Mouse (Mus musculus) gastrocnemius, adult 8-10 months (tissue): ENCODE measurements around the gene Lancl3. TPM values are rescaled to one million over a fixed set of nuclear protein-coding genes. Genes with fewer than 3 reads are reported as not detected.

ENCODE experiments used
- DNase-seq, 2 experiments: peaks; one replicate each; pipeline ENCODE4 v3.0.0; 2022; ENCODE audit warnings: low spot score in 2 of 2
- total RNA-seq, 4 experiments: library from RNA; stranded (reverse); gene quantifications; 2 replicates each; pipeline ENCODE4 v1.2.4; 2022

The Lancl3 gene
- under 1 TPM; 0.08 to 0.51 (median 0.17) TPM for total RNA-seq

DNA sequence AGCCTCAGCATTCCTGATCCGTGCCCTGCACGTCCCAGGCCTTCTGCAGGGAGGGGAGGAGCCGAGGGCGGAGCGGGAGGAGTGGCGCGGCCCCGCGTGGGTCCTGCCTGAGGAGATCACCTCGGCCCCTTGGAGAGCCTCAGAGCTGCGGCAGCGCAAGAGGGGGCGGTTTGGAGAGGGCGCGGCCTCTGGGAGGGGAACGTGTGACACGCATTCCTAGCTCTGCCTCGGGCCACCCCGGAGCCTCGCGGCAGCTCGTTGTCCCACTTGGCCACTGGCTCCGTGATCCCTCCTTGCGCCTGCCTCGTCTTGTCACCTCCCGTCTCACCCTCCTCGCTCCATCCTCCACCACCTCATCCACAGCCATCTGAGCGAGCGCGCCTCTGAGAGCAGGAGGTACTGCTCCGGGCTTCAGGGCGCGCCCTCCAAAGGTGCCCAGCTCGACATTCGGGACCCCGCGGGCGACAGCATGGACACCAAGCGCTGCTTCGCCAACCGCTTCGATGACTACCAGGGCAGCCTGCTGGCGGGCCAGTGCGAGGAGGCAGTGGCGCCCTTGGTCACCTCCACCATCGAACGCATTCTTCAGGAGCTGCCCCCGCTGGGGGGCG lies at the start of gene Lancl3:
Lancl3 (plus strand) TSS at position 142 of the 611 bp plus-strand sequence.
- DNase-seq: no peak

DNA sequence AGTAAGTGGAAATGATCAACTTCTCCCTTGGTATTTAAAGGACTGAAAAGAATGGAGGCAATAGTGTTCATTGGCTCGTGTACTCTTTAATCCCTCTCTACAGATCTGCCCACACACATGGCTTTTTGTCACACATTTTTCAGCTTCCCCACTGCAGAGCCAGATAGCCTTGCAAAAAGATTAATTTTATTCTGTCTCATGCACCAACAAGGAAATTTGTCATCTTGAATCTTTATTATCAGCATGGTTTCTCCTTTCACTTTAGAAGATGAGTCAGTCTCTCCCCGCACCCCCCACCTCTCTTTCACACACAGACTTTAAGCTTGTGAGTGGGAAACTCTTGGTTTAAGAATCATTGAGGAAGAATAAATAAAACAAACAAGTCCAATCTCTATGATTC lies 20.7 kb upstream of the Lancl3 start:
- DNase-seq: no peak

DNA sequence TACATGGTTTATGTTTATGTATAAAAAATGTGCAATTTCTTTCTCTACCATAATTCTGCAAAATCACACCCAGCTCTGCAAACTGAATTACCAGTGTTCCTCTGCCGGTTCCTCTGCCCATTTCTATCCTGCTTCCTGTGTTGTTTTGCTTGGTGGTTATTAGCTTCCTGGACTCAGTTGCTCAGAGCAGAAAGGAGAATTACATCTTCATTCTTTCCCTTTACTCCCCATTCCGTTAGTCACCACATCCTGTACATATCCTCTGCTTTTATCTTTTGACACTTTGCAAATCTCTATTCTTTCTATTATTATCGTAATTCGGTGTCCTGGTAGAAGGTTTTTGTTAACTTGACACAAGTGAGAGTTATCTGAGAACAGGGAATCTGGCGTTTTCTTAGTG lies 18.1 kb upstream of the Lancl3 start:
- DNase-seq: no peak

DNA sequence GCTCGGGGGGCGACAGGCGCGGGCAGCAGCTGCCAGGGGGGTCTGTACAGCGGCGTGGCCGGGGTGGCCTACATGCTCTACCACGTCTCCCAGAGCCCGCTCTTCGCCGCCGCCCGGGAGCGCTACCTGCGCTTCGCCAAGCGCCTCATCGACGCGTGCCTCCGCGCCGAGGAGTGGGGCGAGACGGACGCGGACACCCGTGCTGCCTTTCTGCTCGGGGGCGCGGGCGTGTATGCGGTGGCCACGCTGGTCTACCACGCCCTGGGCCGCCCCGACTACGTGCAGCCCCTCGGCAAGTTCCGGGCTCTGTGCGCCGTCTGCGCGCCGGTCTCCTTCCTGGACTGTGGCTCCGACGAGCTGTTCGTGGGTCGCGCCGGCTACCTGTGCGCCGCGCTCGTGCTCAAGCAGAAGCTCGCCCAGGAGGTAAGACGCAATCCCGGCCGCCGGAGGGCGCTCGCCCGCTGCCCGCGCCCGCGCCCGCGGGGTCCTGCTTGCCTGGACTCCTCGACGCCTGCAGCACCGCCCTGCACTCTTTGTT lies 747 bp downstream of the Lancl3 start:
- DNase-seq: peak in 1 of 2 experiments; percentile 2

DNA sequence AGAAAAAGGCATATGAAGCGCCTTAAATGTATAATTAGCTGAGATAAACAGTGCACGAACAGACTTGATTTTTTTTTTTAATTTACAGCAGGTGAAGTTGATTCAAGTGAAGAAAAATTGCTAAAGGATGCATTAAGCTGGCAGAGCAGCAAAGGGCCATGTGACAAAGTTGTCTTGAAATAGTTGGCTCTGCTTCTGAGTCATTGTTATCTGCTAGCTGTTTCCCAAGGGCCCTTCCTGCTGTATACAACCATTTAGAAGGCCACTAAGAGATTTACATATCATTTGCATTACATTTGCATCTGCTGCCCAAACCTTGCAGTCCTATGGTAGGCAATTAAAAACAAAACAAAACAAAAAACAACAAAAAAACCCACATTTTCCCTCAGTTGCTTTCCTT lies 2.3 kb downstream of the Lancl3 start:
- DNase-seq: no peak

DNA sequence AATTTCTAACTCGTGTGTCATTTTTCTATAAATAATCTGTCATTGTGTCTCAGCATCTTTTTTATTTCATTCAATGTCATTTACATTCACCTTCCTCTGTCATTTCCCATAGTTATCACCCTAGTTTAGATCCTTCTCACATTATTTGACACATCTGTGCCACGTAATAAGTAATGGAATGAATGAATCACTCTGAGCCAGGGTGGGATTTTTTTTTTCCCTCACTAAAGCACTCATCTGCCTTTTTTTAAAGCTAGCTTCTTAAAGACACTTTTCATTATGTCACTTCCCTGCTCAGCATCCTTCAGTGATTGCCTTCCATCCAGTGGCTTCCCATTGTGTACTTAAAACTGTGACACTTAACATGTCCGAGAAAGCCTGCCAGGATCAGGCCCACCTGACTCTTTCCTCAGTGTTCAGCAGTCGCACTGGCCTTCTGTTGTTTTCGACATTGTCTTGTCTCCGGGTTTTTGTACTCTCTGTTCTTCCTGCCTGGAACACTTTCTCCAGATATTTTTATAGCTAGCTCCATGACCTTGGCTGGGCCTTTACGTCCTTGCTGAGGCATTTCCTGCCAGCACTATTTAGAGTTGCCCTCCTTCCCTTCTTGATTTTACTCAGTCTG lies 3.2 kb downstream of the Lancl3 start:
- DNase-seq: no peak

DNA sequence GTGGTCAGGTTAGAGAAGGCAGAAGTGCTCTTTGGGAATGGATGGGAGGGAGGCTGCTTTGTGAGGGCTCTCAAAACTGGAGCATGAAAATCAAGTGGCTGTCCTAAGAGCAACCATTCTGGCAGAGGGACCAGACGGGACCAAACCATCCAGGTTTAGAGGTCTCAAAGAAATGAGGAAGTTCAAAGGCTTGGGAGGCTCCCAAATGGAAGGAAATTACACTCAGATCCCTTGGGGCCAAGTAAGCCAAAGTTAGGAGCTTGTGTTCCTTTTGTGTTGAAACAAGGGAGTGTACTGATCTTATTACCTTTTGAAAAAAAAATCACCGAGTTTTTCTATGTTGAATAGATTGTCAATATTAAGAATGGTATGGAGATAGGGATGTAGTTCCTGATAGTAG lies 5.4 kb downstream of the Lancl3 start:
- no peak for DNase-seq

DNA sequence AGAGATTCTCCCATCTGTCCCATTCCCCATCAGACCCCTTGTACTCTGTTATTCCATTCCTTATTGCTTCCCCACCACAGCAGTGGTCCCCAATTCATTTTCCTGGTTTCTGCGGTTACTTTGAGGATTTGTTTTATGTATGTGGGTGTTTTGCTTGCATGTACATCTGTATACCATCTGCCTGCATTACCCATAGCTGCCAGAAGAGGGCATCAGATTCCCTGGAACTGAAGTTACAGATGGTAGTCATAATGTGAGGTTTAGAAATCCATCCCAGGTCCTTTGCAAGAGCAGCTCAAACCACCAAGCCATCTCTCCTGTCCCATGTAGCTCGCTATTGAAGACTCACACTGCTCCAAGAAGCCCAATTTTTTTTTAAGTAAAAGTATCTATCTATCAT lies 16.5 kb downstream of the Lancl3 start:
- no peak for DNase-seq

DNA sequence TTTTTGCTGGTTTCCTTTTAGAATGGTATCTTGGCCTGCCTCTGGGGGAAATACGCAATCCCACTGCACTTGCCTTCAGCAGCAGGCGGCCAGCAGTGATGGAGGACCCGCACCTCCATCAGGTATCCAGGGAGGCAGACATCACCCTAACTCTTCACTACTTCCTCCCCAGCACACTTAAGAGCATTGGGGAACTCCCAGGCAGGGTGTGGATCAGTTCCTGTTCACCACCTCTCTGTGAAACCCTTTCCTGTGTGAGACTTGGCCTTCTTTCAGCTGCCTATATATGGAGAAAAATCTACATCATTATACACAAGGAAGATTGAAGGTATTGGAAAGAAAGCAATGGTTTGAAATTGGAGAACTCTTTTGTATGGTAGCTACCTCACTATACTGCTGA lies 19.9 kb downstream of the Lancl3 start:
- DNase-seq: no peak

DNA sequence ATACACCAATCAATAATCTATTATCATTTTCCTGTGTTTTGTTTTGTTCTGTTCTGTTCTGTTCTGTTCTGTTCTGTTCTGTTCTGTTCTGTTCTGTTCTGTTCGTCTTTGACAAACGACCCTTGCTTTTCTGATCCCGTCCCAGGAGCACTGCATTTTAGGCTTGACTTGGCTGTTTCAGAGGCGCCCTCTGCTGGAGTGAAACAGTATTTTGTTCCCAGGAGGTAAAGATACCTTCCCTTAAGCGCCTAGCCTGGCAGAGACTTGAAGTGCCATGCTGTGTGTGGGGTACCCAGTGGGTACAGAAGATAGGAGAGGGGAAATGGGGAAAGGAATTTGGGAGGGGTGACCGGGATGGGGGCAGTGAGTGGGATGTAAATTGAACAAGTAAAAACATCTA lies 21.5 kb downstream of the Lancl3 start:
- no peak for DNase-seq

DNA sequence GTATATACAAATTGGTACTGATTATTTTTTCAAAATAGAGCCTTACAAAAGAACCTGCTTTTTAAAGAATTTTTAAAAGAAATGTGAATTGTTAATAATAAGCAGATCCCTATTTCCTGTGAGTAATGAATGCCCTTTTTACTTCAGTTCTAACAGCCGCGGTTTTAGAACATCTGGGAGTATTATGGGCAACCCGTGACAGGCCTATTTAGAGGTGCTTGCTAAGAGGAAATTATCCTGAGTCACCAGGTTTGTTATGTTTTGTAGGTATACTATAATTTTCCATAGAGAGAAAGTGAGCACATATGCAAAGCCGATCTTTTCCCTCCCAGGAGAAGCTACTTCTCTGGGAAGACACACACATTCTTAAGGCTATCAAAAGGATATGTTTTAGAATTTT lies 22.0 kb downstream of the Lancl3 start:
- DNase-seq: no peak

DNA sequence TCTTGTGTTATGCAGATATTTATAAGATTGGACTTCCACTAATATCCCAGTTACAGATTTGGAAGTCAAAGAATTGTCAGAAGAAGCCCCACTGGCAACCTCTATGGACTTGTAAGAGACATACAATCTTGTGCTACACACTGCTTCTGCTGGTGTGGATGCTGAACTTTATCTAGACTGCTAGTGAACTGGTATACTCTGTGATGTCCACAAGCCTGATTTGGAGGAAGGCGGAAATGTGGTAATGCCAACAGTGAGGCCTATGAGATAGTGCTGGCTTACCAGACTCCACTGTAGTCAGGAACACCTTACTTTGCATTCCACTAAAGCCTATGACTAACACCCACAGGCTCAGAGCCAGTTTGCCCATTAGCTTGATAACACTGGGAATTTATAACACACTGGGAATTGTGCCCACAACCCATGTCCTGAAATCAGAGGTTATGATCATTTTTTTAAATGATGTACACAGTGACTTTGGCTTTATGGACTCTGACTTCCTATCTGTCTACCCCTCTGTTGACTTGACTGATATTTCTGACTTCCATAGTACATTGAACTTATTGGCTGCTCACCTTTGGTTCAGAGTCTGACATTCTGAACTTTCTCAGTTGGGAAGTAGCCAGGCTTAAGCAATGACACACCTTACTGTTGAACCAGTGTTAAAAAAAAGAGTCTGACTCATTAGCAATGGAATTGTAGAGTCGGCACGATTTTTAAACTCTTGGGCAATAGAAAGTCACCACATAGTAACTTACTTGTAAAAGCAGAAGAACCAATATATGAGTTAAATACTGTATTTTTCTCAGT lies 22.9 kb downstream of the Lancl3 start:
- DNase-seq: no peak

DNA sequence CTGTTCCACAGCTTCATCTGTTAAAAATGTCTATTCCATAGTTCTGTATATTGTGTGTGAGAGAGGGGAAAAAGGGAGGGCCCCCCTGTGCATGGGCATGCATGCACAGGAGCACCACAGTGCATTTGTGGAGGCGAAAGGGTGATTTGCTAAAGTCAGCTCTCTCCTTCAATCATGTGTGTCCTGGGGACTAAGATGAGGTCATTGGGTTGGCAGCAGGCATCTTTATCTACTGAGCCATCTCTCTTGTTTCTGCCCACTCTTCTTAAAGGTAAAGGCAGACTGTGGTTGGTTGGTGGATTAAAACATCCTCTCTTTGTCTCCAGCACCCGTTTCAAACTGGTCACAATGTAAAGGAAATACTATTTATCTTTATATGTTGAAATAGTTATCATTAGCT lies 27.4 kb downstream of the Lancl3 start:
- DNase-seq: no peak

DNA sequence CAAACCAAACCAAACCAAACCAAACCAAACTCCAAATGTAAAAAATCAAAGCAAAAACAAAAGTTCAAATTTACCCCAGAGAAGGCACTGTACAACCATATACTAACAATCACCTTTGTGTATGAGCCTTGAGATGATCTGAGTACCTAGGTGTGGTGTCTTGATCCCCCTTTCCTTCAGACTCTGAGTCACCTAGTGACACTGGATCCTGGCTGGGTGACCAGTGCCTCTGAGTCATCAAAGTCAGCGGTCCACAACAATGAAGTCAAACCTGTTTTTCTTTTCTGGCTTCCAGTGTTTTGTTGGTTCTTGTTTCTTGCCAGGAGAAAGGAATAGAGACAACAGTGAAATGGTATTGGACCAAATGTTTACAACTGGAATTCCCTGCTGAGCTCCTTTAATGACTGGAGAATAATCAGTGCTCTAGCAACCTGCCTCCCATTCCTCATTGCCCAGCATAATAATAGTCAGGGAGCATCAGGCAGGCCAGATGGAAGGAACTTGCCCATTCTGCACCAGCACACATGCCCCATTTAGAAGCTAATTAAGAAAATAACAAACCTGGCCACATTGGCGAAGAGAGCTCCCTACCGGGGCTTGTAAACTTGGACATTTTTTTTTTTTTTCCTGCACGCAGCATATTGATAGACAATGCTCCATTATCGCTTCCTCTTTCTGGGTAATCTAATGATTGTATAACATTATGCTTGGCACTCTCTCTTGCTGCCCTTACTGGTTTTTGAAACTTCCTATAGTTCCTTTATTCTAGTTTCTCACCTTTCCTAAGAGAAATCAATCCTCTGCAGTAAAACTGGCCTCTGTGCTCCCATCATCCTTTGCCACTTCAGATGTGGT lies 41.3 kb downstream of the Lancl3 start:
- DNase-seq: no peak

DNA sequence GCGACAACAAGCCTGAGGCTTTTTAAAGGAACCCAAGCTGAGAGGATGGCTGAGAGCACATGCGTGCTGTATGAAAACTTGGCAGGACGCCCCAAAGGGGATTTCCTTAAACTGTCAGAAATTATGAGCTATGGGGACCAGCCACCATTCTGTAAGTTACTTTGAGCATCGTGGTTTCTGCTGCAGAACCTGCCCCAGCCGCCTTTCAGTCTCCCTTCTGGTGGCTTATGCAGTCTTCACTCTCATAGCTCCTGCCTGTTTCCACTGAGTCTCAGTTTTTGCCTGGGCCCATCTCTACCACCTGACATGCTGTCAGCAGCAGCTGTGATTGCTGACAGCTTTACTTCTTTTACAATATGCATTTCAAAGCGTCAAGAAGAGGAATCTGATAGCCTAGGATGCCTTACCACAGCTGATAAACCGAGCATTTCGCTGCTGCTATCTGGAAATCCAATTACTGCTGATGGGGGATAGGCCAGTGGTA lies 43.7 kb downstream of the Lancl3 start:
- DNase-seq: no peak

DNA sequence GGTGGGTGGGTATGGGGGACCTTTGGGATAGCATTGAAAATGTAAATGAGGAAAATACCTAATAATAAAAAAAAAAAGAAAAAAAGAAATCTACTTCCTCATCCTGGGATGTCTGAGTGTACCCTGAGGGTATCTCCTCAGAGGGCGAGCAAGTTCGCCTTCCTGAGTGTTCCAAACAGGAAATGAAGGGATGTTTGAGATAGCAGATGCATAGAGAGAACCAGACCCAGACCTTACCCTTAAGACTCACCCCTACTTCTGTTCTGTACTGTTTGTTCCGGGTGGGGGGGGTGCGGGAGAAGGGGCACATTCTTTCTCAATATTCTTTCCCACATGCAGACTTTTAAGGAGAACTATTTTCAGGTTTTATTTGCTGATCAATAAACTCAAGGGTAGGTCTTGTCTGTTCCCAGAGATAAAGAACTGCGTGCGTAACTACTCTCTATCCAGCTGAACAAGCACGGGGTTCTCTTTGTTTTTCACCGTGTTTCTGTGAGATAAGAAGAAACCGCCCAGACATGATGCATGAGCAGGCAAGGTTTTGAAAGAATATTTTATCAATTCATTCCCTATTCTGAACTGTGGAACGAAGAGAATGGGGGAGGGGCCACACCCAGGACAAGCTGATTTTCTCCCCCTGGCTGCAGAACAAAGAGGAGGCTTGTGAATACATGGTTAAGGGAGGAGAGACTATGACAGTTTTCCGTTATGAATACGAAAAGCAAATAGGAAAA lies 45.1 kb downstream of the Lancl3 start:
- DNase-seq: no peak

DNA sequence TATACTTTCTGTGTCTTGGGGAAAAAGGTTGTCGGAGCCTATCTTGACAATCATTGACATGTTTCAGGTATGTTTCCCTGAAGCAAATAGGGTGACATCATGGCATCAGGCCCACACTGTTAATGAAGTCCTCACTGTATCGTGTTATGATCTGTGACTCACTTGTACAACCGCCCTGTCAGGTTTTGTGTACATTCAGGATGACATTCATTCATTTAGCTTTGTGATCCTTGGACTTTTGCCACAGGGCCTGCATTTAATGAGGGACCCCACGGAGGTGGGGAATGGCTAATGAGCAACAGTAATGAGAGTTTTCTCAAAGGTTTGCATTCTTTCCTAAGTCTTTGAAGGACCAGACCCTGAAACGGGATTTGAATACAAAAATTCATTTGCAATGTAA lies 49.2 kb downstream of the Lancl3 start:
- DNase-seq: no peak

DNA sequence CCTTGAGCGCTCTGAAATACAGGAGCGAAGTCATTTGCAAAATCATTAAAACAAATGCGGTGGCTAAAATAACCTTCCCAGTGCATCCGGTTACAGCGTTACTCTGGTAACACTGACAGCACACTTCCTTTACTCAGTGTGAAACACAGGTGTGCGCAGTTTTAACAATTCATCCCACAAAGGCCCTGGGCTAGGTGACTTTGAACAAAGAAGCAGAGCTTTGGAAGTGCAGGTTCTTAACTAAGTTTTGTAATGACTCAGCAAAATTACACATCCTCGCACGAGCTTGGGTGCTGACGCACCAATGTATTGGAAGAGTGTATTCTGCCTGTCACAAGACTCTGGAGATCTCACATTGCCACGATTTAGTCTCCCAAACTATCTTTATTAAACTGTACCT lies 54.3 kb downstream of the Lancl3 start:
- DNase-seq: no peak

DNA sequence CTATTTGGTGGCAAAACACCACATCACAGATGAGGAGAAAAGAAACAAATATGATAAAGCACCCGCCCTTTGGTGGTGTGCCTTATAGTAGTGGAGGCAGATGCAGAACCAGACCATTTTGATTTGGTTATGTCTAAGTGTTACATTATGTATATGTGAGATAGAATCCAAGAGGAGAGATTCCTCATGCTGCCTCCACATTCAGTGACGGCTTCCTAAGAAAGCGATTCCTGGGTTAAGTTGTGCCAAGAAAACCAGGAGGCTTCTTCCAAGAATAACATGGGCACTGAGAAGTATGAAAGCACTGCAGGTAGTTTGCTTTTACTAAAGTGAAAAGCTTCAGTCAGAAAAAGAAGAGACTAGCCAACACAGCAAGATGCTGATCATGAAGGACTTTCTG lies 55.2 kb downstream of the Lancl3 start:
- no peak for DNase-seq

DNA sequence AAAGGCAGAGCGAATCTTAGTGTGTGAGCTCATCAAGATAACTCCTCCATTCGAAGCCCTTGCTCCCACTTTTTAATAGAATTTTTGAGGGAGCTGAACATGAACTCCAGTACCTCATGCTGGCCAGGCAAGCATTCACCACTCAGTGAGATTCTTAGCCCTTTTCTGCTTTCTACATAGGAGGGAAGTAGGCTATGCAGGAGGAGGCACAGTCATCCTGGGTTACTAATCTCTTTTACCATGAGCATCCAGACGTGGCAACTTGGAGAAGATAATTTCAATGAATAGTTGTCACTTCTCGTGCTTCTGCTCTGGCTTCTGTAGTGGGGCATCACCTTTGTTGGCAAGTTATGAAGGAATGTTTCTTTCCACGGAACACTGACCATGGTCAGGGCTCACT lies 57.1 kb downstream of the Lancl3 start, which contains the start of gene Gm14862:
Gm14862 (minus strand) TSS at position 134 of the 400 bp plus-strand sequence.
- DNase-seq: no peak

DNA sequence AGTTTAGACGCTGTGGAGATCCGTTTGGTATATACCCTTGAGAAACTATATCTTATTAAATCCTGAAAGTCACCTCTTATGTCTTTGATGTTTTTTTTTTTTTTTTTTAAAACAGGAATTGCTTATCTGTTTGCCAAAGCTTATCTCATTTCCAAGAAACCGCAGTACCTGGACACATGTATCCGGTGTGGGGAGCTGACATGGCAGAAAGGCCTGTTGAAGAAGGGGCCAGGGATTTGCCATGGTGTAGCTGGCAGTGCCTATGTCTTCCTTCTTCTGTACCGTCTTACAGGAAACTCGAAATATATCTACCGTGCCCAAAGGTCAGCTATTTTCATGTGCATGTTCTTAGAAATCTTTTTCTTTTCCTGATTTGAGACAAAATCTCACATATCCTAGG lies 58.1 kb downstream of the Lancl3 start:
- DNase-seq: no peak
